Mouse (Mus musculus) liver, embryonic 12.5 days (tissue): ENCODE measurements around the gene Hdgfl2. TPM values are rescaled to one million over a fixed set of nuclear protein-coding genes. Genes with fewer than 3 reads are reported as not detected.
A peak's percentile ranks its signal among the peaks of the same experiment; 100 is the strongest.
"Not testable (repeated sequence)": the region's sequence is repeated elsewhere in the genome, so short reads cannot be mapped to it uniquely, and the experiment has no call there.

Experiments used
- ATAC-seq: fragments of 200-750 bp; cut with Nextera tagmentation; 2 replicates; pipeline ENCODE4 v1.8.0; 2017; ENCODE audit warnings: moderate number of reproducible peaks, mild to moderate bottlenecking, moderate library complexity
- H3K27ac ChIP-seq: fragments of 300-500 bp; sonication (generic); 2 replicates; pipeline ENCODE4 v1.5.1; 2016; ENCODE audit warnings: mild to moderate bottlenecking
- H3K27me3 ChIP-seq: fragments of 300-500 bp; sonication (generic); replicated peaks from 2 replicates; pipeline ENCODE4 v1.6.1; 2016; ENCODE audit warnings: mild to moderate bottlenecking, moderate library complexity
- H3K36me3 ChIP-seq: fragments of 300-500 bp; sonication (generic); 2 replicates; pipeline ENCODE4 v1.6.1; 2016; ENCODE audit warnings: mild to moderate bottlenecking, moderate library complexity
- H3K4me1 ChIP-seq: fragments of 300-500 bp; sonication (generic); 2 replicates; pipeline ENCODE4 v1.6.1; 2016
- H3K4me2 ChIP-seq: fragments of 300-500 bp; sonication (generic); 2 replicates; pipeline ENCODE4 v1.6.1; 2016; ENCODE audit warnings: mild to moderate bottlenecking, moderate library complexity
- H3K4me3 ChIP-seq: fragments of 300-500 bp; sonication (generic); 2 replicates; pipeline ENCODE4 v1.5.1; 2016; ENCODE audit warnings: mild to moderate bottlenecking, moderate library complexity
- H3K9ac ChIP-seq: fragments of 300-500 bp; sonication (generic); 2 replicates; pipeline ENCODE4 v1.6.1; 2016; ENCODE audit warnings: mild to moderate bottlenecking, moderate library complexity
- H3K9me3 ChIP-seq: fragments of 300-500 bp; sonication (generic); replicated peaks from 2 replicates; pipeline ENCODE4 v1.6.1; 2016; ENCODE audit warnings: mild to moderate bottlenecking, moderate library complexity
- WGBS: fragments of 180-500 bp; shearing (Covaris S2); methylation state at CpG from one replicate; pipeline ENCODE4 v1.1.7; 2016; ENCODE audit not compliant: insufficient replicate concordance; 5-methylcytosine and 5-hydroxymethylcytosine counted together
- polyA plus RNA-seq: library from polyadenylated mRNA; unstranded; fragments of >200 nt; fragmentation: Nextera tagmentation; extraction: Ambion mirVana; gene quantifications from 2 replicates; pipeline ENCODE4 v1.2.1, GENCODE M21; 2016

Gene Hdgfl2
- polyA plus RNA-seq, 1 experiment from 2014 or later: 89.4 TPM

DNA sequence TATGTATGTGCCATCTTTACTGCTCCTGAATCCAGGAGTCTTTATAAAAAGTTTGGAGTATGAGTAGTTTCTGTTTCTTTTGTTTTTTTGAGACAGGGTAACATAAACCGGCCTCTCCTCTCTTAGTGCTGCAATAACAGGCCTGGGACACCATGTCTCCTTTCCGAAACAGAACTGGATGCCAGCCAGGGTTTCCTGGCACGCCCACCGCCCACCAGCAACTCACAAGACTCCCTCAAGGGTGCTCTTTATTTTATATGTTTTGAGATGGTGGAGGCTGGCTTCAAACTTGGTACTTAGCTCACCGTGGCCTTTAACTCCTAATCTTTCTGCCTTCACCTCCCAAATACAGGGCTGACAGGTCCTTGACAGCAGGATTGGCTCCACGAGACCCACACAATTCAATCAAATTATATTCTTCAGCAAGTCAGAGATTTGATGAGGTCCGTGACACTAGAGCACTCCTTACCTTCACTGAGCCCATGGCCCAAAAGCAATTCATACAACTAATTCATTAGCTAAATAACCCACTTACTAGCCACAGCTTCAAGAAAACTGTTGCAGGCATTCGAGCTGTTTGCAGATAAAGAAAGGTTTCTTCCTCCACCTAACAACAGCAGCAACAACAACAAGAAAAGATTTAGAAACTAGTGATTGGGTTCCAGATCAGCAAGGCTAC is 40.7 kb upstream of the Hdgfl2 start:
- Histone ChIP-seq H3K4me3 (no peak overlapping the region), H3K36me3 (peaks cover 31% of the 10 kb centered on the region), H3K9ac (no peak overlapping the region), H3K27ac (0 out of 2 replicates have a peak overlapping the region, but pooled peaks have one; percentile 47), H3K4me2 (no peak overlapping the region), H3K9me3 (no peaks in the 10 kb centered on the region), H3K4me1 (peaks cover 57% of the 10 kb centered on the region), H3K27me3 (no peaks in the 10 kb centered on the region)
- WGBS: 79% methylated on average over 8 of the region's 8 CpGs
- ATAC-seq: no peak

DNA sequence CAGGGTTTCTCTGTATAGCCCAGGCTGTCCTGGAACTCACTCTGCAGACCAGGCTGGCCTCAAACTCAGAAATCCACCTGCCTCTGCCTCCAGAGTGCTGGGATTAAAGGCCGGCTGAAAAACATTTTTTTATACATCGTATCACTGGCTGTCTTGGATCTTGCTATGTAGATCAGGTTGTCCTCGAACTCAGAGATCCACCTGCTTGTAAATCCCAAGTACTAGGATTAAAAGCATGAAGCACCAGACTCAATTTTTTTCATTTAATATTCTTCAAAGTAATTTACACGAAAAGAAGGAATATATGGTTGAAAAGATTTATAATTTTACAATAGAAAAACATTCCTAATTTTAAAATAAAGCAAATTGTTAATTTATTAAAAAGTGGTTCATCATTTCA is 40.1 kb upstream of the Hdgfl2 start:
- Histone ChIP-seq H3K9ac (peak overlapping the region; percentile 61), H3K4me2 (peak overlapping the region; percentile 84), H3K27ac (peak overlapping the region; percentile 93), H3K4me3 (peak overlapping the region; percentile 91), H3K36me3 (peaks cover 31% of the 10 kb centered on the region), H3K9me3 (no peaks in the 10 kb centered on the region), H3K27me3 (no peaks in the 10 kb centered on the region), H3K4me1 (peaks cover 54% of the 10 kb centered on the region)
- no peak for ATAC-seq
- 62% methylated on average over 4 of the region's 4 CpGs for WGBS

DNA sequence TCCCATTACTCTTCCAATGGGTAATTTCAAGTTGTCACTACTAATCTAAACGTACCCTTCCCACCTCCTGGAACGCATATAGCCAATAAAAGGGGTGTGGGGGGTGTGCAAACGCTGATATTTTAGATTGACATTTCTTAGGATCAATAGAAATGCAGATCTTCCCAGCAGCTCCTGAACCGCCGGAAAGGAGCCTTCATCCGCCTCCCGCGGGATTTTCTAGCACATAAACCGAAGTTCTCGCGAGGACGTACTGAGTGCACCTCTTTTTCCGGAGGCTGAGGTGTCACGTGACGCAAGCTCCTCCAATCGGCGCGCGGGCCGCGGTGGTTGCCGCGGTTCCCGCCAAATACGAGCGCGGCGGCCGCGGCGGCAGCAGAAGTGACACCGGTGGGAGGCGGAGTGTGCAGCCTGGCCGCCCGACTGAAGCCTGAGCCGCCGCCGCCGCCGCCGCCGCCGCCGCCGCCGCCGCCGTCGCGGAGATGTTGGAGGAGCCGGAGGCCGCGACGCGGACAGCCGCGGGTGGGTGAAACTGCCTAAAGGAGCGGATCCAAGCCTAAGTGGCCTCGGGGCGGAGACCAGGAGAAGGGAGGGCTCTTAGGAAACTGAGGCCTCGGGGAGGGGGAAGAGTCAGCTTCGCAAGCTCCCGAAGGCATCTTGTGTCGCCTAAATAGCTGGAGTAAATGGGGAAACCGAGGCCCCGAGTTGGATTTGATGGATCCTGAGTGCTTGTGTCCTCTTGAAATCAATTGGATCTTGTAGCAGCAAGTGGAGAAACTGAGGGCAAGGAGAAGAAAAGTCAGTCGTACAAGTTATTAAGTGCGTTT is 39.2 kb upstream of the Hdgfl2 start, which contains the start of gene Chaf1a:
Chaf1a (plus strand) TSS at position 410 of the 827 bp plus-strand sequence.
- H3K36me3 ChIP-seq: peaks cover 33% of the 10 kb centered on the region
- no peaks in the 10 kb centered on the region for H3K9me3 ChIP-seq
- 2% methylated on average over 68 of the region's 68 CpGs for WGBS
- H3K9ac ChIP-seq: peak within 1 kb of the TSS; percentile 94
- H3K4me2 ChIP-seq: peak within 1 kb of the TSS; percentile 84
- peak; percentile 79 for ATAC-seq
- H3K27ac ChIP-seq: peak within 1 kb of the TSS; percentile 93
- H3K4me1 ChIP-seq: peaks cover 45% of the 10 kb centered on the region
- H3K27me3 ChIP-seq: no peaks in the 10 kb centered on the region
- H3K4me3 ChIP-seq: peak within 1 kb of the TSS; percentile 91

DNA sequence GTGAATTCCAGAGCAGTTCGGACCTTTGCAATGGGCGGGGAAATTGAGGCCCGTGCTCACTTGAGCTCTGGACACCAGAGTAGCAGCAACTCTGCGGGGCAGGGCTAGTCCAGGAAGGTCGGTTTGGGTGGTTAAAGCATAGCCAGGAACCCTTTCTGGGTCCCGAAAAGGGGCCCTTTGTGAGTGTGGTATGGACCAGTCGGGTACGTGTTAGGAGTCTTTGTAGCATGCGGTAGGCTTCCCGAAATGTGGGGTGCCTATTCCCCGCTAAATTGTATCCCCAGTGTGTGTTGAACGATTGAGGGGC is 38.6 kb upstream of the Hdgfl2 start:
- peak overlapping the region; percentile 93 for H3K27ac ChIP-seq

DNA sequence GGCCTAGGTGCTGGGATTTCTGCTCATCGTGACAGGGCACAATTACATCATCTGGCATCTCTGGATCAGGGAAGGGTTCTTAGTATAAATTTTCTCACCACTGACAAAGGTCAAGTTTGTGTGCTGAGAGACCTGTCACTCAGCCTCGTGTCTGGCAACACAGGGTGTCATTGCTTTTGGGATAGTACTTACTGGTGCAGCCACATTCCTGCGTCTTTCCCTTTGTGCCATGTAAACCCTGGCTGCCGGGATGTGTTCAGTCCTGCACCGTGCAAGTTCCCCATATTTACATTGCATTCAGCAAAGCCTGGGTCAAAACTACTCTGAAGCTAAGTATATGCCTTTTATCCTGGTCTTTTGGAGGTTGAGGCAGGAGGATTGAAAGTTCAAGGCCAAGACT is 28.1 kb upstream of the Hdgfl2 start:
- Histone ChIP-seq H3K4me1 (peaks cover 20% of the 10 kb centered on the region), H3K4me3 (no peak overlapping the region), H3K4me2 (no peak overlapping the region), H3K9ac (no peak overlapping the region), H3K9me3 (no peaks in the 10 kb centered on the region), H3K27me3 (no peaks in the 10 kb centered on the region), H3K36me3 (peaks cover 95% of the 10 kb centered on the region), H3K27ac (no peak overlapping the region)
- WGBS: 82% methylated on average over 5 of the region's 5 CpGs
- no peak for ATAC-seq

More for the DNA sequence above, 38.6 kb upstream of the Hdgfl2 start:
- Histone ChIP-seq H3K4me1 (peaks cover 40% of the 10 kb centered on the region), H3K4me3 (peak overlapping the region; percentile 91), H3K9ac (peak overlapping the region; percentile 94), H3K4me2 (peak overlapping the region; percentile 84), H3K9me3 (no peaks in the 10 kb centered on the region), H3K27me3 (no peaks in the 10 kb centered on the region), H3K36me3 (peaks cover 39% of the 10 kb centered on the region)
- WGBS: 2% methylated on average over 12 of the region's 12 CpGs
- no peak for ATAC-seq

DNA sequence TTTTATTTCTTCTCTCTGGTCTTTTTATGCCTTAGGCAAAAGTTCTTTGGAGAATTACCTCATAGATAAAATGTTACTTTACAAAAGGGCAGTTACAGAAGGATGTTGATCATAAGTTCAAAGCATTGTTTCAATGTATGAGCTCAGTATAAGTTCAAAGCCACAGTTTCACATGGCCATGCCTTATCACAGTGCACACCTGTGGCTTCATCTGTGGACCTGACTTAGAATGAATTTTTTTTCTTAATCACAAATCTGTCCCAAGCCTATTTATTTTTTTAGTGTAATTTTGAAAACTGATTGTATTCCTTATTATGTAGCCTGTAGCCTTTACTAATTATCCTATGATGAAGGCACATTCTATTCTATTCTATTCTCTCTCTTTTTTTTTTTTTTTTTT is 24.5 kb upstream of the Hdgfl2 start:
- no peak overlapping the region for H3K9ac ChIP-seq
- peaks cover 20% of the 10 kb centered on the region for H3K4me1 ChIP-seq
- no peak for ATAC-seq
- no peak overlapping the region for H3K27ac ChIP-seq
- no peaks in the 10 kb centered on the region for H3K9me3 ChIP-seq
- no peaks in the 10 kb centered on the region for H3K27me3 ChIP-seq
- H3K4me3 ChIP-seq: no peak overlapping the region
- H3K4me2 ChIP-seq: no peak overlapping the region
- H3K36me3 ChIP-seq: peaks cover 95% of the 10 kb centered on the region

DNA sequence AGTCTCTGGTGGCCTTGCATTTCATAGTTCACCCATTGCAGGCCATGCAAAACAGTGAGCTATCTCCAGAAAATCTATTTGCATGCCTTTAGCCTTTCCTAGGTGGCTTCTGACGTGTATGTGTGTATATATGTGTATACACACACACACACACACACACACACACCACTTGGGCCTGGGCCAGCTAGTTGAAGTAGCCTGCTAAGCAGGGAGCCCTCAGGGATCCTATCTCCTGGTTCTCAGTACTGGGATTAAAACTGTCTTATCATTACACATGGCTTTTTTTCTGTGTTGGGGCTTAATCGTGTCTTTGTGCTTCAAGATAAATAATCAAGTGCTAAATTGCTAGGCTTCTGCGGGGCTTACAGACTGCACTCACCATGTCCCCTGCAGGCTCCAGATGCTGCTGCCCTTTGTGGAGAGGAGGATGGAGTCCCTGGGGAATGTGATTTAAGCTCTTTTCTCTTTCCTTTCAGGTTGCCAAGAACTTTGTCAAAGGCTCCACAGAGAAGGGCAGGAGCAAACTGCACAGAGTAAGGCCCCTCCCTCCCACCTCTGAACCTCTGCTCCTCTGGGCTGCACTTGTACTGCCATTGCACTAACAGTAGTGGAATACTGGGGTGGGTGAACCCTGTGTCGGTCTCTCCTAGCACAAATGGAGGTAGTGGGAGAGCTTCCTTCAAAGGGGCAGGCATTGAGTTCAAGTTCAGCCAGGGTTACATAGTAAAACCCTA is 23.3 kb upstream of the Hdgfl2 start:
- peaks cover 20% of the 10 kb centered on the region for H3K4me1 ChIP-seq
- H3K27me3 ChIP-seq: no peaks in the 10 kb centered on the region
- no peak overlapping the region for H3K4me3 ChIP-seq
- WGBS: 65% methylated on average over 4 of the region's 4 CpGs
- no peak overlapping the region for H3K9ac ChIP-seq
- no peaks in the 10 kb centered on the region for H3K9me3 ChIP-seq
- no peak; the same call in 1 of the 2 replicates for ATAC-seq
- peaks cover 95% of the 10 kb centered on the region for H3K36me3 ChIP-seq
- no peak overlapping the region; the same call in 1 of the 2 replicates for H3K27ac ChIP-seq
- no peak overlapping the region for H3K4me2 ChIP-seq

DNA sequence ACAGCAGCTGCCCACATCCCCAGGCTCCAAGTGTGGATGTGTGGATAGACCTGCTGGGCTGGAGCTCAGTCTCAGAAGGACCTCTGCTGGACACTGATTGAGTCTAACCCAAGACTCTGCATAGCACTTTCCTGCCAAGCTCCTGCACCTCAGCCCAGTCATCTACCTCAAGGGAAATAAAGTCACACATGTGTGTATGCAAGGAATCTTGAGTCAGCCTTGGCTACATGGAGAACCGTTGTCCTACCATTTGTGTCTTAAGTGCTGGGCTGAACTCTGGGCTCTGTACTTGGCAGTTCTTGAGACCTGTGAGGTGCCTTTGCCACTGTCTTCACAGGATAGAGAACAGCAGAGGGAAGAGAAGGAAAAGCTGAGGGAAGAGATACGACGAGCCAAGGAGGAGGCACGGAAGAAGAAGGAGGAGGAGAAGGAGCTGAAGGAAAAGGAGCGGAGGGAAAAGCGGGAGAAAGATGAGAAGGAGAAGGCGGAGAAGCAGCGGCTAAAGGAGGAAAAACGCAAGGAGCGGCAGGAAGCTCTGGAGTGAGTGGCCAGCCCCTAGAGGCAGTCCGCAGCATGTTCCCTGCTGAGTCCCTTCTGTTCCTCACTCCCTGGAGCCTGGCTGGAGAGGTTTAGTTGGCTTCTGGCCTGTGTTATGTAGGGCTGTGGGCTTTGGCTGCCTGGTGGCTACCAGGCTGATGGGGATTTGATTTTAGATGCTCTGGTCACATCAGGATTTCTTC is 21.9 kb upstream of the Hdgfl2 start:
- no peak overlapping the region for H3K9ac ChIP-seq
- peaks cover 95% of the 10 kb centered on the region for H3K36me3 ChIP-seq
- peaks cover 20% of the 10 kb centered on the region for H3K4me1 ChIP-seq
- no peak overlapping the region for H3K4me3 ChIP-seq
- no peak for ATAC-seq
- WGBS: 82% methylated on average over 11 of the region's 11 CpGs
- H3K27ac ChIP-seq: no peak overlapping the region
- H3K27me3 ChIP-seq: no peaks in the 10 kb centered on the region
- no peak overlapping the region for H3K4me2 ChIP-seq
- no peaks in the 10 kb centered on the region for H3K9me3 ChIP-seq

DNA sequence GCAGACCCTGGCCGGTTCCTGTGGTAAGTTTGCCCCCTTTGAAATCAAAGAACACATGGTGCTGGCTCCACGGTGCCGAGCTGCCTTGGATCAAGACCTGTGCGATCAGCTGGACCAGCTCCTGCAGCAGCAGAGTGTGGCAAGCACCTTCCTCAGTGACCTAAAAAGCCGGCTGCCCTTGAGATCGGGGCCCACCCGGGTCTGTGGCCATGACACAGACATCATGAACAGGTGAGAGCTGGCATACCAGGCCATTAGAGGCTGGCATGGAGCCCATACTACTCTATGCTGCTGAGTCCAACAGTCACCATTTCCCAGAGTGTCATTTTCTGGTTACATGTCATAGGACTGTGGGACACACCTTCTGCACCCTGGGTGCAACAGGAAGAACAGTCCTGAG is 17.4 kb upstream of the Hdgfl2 start:
- Histone ChIP-seq H3K36me3 (peaks cover 100% of the 10 kb centered on the region), H3K4me1 (peaks cover 13% of the 10 kb centered on the region), H3K27me3 (no peaks in the 10 kb centered on the region), H3K4me3 (no peak overlapping the region), H3K27ac (no peak overlapping the region), H3K9ac (no peak overlapping the region), H3K9me3 (no peaks in the 10 kb centered on the region), H3K4me2 (no peak overlapping the region)
- ATAC-seq: no peak
- WGBS: 91% methylated on average over 7 of the region's 7 CpGs

DNA sequence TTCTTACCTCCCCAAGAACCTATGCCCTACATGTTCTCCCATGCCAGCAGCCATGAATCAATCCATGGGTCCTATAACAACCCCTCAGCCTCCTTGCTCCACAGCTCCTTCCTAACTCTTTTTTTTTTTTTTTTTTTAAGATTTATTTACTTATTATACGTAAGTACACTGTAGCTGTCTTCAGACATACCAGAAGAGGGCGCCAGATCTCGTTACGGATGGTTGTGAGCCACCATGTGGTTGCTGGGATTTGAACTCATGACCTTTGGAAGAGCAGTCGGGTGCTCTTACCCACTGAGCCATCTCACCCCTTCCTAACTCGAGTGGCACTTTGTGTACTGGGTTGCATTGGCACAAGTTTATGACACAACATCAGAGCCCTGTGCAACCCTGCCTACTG is 13.7 kb upstream of the Hdgfl2 start:
- 78% methylated on average over 6 of the region's 6 CpGs for WGBS
- H3K4me3 ChIP-seq, ATAC-seq, H3K27ac ChIP-seq, H3K9ac ChIP-seq, H3K9me3 ChIP-seq, H3K27me3 ChIP-seq, H3K4me2 ChIP-seq: not testable (repeated sequence)
- H3K36me3 ChIP-seq: peaks cover 100% of the 10 kb centered on the region
- H3K4me1 ChIP-seq: peaks cover 13% of the 10 kb centered on the region

DNA sequence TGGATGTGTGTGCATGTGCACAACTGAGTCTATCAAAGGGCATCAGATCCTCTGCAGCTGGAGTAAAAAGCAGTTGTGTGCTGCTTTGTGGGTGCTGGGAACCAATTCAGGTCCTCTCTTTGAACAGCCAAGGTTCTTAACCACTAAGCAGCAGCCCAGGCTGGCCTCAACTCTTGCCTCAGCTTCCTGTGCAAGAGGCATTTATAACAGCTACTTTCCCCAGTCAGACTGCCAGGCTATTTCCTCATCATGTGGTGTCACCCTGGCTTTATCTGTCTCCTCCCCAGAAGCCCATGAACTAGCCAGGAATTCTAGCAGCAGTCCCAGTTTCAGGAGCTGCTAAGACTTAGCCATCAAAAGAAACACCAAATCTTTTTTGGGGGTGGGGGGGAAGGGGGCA is 13.0 kb upstream of the Hdgfl2 start:
- H3K36me3 ChIP-seq: peaks cover 100% of the 10 kb centered on the region
- no peak for ATAC-seq
- H3K4me3 ChIP-seq: no peak overlapping the region
- no peaks in the 10 kb centered on the region for H3K27me3 ChIP-seq
- no peaks in the 10 kb centered on the region for H3K9me3 ChIP-seq
- H3K4me1 ChIP-seq: peaks cover 13% of the 10 kb centered on the region
- no peak overlapping the region for H3K4me2 ChIP-seq
- H3K9ac ChIP-seq: no peak overlapping the region
- no peak overlapping the region for H3K27ac ChIP-seq
